Mouse (Mus musculus): ENCODE measurements around the gene Bsn.

Bsn gene

DNA sequence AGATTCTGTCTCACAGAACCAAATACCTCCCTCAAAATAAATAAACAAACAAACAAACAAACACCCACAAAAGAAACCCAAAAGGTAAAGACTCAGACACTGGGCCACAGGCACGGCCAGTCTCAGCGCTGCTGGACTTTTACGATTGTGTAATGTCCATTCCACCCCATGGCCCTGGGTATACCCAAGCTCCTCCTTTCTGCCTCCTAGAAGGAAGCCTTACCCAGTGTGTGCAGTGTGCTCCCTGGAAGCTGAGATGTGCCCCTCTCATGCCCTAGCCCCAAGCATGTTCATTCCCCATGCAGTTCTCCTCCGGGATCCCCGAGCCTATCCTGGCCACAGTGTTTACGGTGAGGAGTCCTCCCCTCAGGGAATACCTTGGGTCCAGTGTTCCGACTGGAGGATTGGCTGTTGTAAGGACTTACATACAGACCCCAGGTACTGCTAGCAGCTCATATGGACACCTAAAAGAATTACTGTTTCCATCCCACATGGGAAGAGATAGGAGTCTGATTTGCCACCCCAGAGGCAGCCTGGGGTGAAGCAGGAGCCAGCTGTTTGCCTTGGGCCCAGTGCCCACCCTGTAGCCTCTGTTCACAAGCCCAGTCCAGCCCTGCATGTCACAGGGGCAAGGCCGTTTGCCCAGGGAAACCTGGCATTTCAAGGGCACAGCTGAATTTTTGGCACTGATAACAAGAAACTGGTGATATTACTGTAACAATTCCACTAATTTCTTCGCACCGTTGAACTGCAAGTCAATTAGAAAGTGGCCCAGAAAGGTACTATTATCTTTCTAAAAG is 68.8 kb downstream of the Bsn start:
- peak in 1 of 2 experiments; percentile 52 for DNase-seq

GRCm38 (mm10) chr9:108120671-108121070 is 69.5 kb downstream of the Bsn start:
- no peak for DNase-seq

DNA sequence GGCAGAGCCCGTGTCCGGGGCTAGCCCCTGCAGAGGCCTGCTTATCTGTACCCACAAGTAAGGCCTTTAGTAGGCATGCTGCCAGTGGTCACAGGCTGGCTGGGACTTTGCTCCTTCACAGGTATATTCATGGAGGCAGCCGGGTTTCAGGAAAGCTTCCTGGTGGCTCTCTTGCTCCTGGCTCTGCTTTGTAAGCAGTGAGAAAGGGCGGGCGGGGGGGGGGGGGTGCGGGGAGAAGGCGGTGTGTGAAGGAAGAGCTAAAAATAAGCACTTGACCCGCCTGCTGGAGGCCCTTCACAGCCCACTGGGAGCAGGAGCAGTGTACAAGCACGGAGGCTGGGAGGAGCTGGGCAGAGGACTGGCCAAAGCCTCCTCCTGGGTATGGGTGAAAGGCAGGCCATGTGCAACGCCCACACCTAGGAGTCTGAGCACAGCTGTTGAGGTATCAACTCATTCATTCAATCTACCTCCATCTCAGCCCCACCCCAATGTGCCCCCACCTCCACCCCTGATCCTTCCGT is 70.2 kb downstream of the Bsn start:
- no peak for DNase-seq

DNA sequence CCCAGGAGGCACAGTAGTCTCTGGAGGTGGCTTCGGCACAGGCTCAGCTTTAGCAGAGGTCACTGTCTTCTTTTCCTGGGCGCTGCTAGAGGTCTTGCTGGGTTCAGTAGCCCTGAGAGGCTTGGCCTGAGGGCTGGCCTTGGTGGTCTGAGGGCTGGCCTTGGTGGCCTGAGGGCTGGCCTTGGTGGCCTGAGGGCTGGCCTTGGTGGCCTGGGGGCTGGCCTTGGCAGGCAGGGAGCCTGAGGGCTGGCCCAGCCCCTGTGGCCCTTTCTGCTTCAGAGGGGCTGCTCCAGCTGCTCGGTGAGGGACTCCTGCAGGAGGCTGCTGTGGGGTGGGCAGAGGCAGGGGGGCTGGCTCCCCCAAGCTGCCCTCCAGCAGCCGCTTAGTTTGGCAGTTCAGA is 73.0 kb downstream of the Bsn start:
- peak in 1 of 2 experiments; percentile 8 for DNase-seq

DNA sequence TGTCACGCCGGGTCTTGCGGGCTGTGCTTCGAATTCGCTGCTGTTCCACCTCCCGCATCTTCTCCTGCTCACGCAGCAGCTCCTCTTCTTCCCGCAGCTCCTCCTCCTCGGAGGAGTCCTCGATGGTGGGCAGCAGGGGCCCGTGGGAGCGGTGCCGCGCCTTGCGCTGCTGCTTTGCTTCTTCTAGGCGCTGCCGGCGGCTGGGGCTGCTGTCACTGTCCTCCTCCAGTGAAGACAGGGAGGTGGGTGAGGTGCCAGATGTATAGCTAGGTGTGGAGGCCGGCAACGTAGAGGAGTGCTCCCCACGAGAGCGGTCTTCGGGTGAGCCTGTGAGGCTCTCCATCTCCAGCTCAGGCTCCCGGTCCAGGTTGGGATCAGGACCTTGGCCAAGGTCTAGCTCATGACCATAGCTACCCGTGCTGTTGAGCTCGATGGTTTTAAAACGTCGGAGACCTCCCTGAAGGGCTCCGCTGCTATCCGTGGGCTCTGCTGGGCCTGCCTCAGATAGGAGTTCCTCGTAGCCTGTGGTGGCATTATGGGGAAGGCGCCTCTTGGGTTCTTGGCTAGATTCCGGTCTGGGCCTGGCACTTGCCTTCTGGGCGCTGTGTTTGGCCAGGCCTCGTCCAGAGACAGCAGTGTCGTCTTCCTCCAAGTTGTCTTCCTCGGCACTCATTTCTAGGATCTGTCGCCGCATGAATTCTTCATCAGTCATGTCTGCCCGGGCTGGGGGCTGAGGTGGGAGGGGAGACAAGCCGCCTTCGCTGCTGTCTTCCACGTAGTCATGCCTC is 74.7 kb downstream of the Bsn start:
- peak in 1 of 2 experiments; percentile 38 for DNase-seq

DNA sequence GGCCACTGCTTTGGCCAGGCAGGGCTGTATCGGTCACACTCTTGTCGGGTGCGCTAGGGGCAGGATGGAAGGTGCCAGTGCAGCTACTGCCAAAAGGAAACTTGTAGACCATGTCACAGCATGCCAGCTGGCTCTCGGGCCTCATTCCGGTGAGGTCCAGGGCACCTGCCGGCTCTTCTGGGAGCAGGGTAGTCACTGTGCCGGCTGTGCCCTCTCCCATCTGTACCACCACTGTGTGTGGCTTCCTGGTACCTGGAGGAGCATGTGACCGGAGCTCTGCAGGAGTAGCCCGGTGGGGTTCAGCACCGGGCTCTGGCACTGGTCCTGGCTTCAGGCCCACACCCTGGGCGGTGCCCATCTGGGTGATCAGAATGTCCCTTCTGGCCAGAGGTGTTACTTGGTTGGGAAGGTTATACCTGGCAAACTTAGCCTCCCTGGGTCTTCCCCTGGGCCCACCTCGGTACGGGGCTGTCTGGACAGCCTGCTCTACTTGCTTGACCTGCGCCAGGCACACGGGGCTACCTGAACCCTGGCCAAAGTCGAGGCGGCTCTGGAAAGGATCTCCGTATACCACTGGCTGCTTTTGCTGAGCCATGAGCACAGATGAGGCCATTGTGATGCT is 77.4 kb downstream of the Bsn start:
- DNase-seq: peak; percentile 70 to 81

DNA sequence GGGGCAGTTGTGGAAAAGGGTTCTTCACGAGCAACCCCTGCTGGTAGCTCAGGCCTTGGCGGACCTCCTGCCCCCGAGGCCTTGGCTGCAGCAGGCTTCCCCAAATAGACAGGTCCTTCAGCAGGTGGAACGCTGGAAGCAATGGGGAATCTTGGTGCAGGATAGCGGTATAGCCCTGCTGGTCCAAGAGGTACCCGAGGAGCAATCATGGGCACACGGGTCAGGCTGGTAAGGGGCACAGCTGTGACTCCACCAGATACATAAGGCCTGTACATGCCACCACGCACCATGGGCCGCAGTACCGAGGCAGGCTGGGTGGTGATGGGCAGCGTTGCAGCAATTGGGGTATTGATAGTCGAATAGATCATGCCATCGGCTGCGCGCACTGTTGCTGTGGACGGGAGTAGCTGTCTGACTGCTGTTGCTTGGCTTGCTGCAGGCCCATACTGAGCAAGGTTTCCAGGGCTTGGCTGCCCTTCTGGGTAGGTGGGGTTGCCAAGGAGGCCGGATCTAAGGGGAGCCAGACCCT is 78.5 kb downstream of the Bsn start:
- DNase-seq: peak in 1 of 2 experiments; percentile 57

DNA sequence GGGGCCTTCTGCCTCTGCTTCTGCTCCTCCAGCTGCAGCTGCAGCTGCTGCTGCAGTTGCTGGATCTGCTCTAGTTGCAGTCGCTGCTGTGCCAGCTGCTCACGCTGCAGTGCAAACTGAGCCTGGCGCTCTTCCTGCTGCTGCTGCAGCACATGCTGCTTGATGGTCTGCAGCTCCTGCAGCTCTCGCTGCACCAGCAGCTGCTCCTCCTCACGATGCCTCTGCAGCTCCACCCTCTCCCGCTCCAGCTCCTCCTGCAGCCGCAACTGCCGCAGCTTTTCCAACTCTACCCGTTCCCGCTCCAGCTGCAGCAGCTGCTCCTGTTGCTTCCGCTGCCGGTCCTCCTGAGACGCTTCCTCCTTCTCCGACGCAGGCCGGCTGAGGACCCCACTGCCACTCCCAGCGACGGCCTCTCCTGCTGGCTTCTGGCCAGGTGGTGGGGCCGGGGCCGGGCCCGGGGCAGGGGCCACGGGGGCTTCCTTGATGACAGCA is 79.0 kb downstream of the Bsn start:
- peak in 1 of 2 experiments; percentile 42 for DNase-seq

DNA sequence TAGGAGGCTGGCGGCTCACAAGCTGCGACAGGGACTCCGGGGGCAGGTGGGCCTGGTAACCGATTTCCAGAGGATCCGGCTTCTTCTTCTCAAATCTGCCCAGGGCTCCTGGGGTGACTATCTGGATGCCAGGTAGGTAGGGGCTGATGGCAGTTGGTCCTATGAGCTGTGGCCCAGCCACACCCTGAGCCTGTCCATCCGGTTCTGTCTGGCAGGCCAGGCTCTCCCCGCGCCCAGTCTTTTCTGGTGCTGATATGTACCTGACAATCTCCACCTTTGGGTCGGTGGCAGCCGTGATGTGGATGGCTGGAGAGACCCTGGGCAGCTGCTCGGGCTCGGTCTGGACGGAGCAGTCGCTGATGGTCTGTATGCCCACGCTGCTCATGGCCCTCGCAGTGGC is 80.0 kb downstream of the Bsn start:
- DNase-seq: no peak

DNA sequence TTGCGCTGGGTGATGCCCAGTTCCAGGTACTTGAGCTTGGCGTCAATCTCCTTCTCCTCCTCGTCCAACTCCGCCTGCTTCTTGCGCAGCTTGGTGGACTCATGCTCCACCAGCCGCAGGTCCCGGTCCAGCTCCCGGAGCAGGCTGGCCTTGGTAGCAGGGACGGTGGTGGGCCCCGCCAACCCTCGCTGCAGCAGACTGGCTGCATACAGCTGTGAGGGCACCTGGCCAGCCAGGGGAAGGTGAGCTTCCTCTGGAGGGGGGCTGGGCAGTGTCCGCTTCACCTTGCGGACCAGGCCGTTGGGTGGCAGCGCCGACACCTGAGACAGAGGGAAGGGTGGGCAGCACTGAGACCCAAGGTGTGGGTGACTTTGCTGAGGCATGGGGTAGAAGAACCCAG is 82.3 kb downstream of the Bsn start:
- no peak for DNase-seq

GRCm38 (mm10) chr9:108106090-108106489 is 84.1 kb downstream of the Bsn start:
- no peak for DNase-seq

DNA sequence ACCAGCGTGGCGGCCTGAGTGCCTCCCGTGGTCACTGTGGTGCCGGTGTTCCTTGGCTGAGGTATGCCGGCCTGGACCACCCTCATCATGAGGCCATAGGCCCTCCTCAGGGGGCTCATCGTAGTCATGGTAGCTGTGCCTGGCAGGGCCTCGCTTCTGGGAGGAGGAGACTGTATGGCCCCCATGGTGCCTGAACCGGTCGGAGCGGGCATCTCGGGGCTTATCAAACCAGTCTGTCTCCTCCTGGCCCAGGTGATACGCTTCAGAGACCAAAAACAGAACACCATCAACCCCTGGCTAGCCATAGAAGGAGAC is 84.7 kb downstream of the Bsn start:
- DNase-seq: no peak

- DNase-seq: peak; percentile 66
Measured at GRCm38 (mm10) chr9:108104766-108105548, 85.2 kb downstream of the Bsn start.

DNA sequence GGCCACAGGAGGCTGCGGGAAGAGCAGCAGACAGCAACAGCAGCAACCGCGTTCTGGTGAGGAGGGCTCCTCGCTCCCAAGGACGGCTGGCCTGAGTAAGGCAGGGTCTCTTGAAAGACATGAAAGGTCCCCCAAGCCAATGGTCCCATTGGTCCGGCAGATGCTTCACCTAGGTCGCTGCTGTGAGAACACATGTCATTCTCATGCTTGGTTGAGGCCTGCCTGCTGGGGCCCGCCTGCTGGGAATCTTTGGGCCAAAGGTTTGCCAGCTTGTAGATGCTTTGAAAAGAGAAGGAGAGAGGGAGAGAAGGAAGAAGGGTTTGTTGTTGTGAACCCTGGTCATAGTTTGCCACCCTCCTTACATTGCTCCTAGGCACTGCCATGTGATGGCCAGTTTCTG is 90.6 kb downstream of the Bsn start:
- DNase-seq: peak; percentile 77 to 83

- DNase-seq: no peak
Measured at GRCm38 (mm10) chr9:108095949-108096712, 94.1 kb downstream of the Bsn start.

DNA sequence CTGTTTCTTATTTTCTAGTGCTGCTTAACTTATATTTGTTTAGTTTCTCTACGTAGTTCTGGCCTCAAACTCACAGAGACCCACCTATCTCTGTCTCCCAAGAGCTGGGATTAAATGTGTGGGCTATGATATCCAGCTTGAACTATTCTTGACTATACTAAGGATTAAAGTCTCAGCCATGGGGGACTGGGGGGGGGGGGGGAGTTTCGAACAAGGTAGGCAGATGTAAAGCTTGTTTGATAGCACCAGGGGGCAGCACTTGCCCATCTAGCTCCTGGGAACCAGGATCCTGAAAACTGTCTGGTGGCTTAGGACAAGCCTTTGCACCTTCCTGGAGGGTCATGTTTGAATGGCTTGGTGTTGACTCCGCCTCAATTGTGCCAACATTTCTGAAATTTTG is 94.7 kb downstream of the Bsn start:
- DNase-seq: peak; percentile 85 to 86

DNA sequence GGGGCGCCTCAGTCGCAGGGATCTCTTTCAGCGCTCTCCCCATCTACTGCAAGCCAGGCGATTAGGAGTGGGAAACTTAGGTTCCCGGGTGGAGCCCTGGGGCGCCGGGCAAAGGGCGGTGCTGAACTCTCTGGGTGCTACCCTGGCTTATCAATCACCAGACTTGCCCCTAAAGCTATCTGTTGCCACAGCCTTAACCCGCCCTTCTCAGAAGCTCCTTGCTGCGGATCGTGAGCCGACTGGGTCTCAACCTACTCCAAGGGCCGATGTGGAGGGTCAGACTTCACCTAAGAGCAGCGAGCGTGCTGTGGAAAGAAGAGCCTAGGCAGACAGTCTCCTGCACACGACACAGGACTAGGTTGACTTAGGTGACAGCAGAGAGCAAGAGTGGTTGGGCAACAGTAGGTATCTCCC is 95.2 kb downstream of the Bsn start:
- peak in 1 of 2 experiments; percentile 47 for DNase-seq

DNA sequence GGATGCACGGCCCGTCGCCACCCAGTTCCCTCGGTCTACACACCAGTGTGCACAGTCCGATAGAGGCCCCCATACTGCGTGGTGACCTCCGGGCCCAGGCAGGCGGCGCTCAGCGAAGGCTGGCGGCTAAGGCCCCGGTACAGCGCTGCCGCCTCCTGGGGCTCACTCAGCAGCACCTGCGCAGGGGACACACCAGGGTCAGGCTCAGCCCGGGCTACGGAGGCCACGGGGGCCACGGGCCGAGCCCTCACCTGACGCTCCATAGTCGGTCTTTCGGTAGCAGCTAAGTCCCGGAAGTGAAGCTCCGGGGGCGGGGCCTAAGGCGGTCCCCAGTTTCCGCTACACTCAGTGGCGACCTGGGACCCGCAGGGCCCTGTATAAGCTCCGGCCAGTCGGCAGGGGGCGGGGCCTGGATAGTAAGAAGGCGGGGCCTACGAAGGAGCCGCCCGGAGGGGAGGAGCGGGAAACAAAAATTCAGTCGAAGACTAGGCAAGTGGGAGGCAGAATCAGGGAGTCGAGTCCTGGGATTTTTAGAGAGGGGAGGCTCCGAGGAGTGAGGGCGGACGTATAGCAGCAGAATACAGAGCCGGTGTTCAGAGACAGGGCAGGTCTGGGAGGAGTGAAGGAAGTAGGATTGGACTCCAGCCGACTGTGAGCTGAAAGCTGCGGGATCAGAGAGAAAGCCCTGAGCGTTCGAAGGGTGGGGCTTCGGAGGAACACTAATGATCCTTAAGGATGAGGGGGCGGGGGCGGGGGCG is 95.8 kb downstream of the Bsn start, which contains the start of gene Apeh:
Gene Apeh (minus strand): TSS at position 423 of the 758 bp plus-strand sequence.
- peak; percentile 96 to 98 for DNase-seq

DNA sequence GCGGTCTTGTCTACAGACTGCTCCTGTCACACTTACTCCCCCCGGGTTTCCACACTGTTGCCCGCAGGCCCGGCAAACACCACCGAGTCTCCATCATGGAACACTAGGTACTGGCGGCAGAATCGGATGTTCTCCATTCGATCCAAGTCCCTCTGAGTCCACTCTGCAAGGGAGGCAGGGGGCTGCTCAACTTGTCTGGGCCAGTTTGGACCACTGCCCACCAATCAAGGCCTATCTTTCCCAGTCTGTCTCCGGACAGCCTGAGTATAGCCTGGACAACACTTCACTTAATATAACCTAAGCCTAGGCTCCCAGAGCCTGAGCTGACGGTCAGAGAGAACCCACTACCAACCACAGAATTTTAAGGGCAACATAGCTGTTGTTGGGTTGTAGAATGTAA is 96.6 kb downstream of the Bsn start:
- DNase-seq: peak; percentile 54 to 58

DNA sequence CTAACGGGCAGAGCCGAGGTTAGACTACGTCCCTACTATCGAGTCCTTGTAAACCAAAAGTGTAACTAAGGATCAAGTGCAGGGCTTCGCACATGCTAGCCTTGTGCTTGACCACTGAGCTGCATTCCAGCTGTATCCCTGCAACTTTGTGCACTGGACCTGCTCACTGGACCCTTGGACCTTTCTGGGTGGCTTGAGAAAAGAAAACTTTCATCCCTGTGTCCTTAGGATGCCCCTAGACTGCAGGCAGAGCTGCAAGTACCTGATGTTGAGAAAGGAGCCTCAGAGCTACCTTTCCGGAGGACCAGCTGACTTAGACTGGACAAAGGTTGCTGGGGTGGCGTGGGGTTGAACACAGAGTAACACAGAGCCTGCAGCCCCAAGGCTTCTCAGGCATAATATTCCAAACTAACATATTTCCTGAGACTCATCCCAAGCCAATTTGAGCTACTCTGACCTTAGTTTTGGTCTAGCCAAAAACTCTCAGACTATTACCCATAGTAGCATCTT is 99.5 kb downstream of the Bsn start:
- no peak for DNase-seq
